Mouse (Mus musculus) Patski (cell line): ENCODE measurements at regions not wholly inside any gene's neighbourhood (a gene's known extent, or its start where the extent isn't known, plus 50 kb on each side); places are given as distances from the start of the nearest gene placed in this dataset.

Source experiments
- ATAC-seq: fragments of 100-300 bp; one replicate; pipeline ENCODE4 v1.8.0; 2021
- CTCF ChIA-PET: fragments of 350-600 bp; sonication (Branson Sonifier 250); formaldehyde crosslinking; loops from one replicate; lab custom pipeline; 2022; ENCODE audit warnings: inconsistent platforms; lab: Charles Lee
- POLR2A ChIA-PET: fragments of 350-600 bp; sonication (Branson Sonifier 250); formaldehyde crosslinking; loops from one replicate; lab custom pipeline; 2022; ENCODE audit warnings: antibody characterized with exemption, inconsistent platforms; lab: Charles Lee
- DNase-seq: peaks from one replicate; pipeline ENCODE4 v3.0.0-alpha.2; 2011; ENCODE audit warnings: low read depth, low spot score
- H3K27me3 ChIP-seq: fragments of 371-371 bp; one replicate; pipeline ENCODE4 v1.5.1; 2021
- CTCF ChIP-seq: fragments of 100-300 bp; IDR thresholded peaks from one replicate; pipeline ENCODE4 v1.5.1; 2021
- in situ Hi-C: fragments of 300-500 bp; cut with MboI; formaldehyde crosslinking; loops from 3 replicates; pipeline ENCODE4 v1.11.1; 2018; ENCODE audit warnings: low pct_unique_long_range_greater_than_20kb, mixed read lengths

DNA sequence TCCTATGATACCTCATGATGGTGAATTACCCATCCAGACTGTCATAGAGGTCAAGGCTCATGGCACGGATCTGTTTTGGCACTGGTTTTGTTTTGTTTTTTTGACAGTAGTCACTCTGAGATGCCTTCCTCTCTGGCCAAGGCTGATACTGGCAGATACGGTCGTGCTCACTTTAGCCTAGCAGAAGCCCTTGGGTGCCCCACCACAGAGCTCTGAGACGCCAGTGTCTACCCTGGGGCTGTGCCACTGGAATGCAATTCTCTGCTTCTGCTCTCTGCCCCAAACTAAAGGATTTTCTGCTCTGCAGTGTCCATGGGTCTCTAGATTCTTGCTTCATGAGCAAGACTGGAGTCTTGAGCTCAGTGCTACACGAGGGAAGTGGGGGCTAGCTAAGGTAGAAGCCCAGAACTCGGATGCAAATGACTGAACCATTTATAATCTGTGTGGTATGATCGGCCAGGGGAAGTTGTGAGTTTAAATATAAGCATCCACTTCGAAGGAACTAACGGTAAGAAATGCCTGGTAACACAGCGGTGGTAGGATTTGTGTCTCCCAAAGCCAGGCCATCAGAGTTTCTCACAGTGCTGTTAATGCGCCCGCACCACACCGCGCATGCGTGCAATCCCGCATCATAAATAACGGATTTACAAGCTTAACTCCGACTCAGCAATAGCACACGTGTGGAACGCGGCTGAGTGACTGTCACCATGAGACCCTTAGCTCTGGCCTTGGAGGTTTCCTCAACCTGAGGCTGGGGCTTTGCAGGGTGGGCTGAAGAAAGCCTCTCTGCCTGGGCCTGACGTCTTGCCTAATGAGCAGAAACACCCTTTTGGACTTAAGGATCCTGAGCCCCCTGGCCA, 177.6 kb downstream of the Bcl11a start:
- POLR2A ChIA-PET, result no interaction called here
- CTCF ChIA-PET, result no interaction called here
- H3K27me3 ChIP-seq, result no peaks in the 10 kb centered on the region
- ATAC-seq (no peak), DNase-seq (no peak)
- no peak for TF ChIP-seq CTCF
- in situ Hi-C loops, result no loop called here

DNA sequence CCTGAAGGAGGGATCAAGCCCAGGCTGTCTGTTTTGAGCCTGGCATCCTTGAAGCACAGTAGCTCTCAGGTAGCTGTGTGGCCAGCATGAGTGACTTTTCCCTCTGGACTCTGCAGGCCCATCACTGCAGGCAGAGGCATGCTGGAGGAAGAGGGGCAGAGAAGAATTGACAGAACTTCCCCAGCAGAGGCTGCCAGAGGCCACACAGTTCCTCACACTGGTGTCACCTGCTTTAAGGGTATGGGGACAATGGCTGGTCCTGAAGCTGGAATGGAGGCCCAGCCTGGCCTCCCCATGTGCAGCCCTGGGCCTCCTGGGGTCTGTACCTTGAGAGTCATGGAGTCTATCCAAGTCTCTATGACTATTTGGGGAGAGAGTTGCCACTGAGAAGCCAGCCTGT, 179.9 kb downstream of the Bcl11a start:
- no peak for DNase-seq
- ChIA-PET CTCF (no interaction called here), POLR2A (no interaction called here)
- H3K27me3 ChIP-seq, result no peaks in the 10 kb centered on the region
- in situ Hi-C loops, result no loop called here
- ATAC-seq, result no peak
- no peak for TF ChIP-seq CTCF

DNA sequence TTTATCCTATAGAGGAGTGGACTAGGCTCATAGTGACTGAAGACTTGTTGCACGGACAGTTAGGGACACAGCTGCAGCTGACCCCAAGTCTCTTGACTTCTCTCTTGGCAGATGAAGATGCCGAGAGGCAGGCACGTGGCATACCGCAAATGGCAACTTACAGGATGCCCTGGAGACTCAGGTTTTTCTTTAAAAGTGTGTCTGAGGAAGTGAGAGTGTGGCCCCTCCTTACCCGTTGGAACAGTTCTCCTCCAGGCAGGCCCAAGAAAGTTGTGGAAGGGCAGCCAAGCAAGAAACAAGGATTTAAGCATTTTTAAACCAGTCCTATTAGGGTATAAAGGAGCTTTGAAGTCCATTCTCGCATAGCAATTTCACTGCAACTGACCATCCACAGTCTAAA, 180.5 kb downstream of the Bcl11a start:
- ChIA-PET CTCF (no interaction called here), POLR2A (no interaction called here)
- in situ Hi-C loops, result no loop called here
- ATAC-seq (no peak), DNase-seq (no peak)
- H3K27me3 ChIP-seq, result no peaks in the 10 kb centered on the region
- no peak for TF ChIP-seq CTCF

GRCm38 (mm10) chr11:24259668-24260067, 181.8 kb downstream of the Bcl11a start:
- ChIA-PET CTCF (no interaction called here), POLR2A (no interaction called here)
- in situ Hi-C loops, result no loop called here
- DNase-seq (no peak), ATAC-seq (no peak)
- TF ChIP-seq CTCF, result no peak
- peaks cover 4% of the 10 kb centered on the region for H3K27me3 ChIP-seq

GRCm38 (mm10) chr11:24269046-24269445, 191.2 kb downstream of the Bcl11a start:
- ATAC-seq (no peak), DNase-seq (no peak)
- TF ChIP-seq CTCF, result no peak
- in situ Hi-C loops, result no loop called here
- CTCF ChIA-PET, result no interaction called here
- H3K27me3 ChIP-seq, result peaks cover 35% of the 10 kb centered on the region
- POLR2A ChIA-PET, result no interaction called here

GRCm38 (mm10) chr11:24281628-24282027, 203.8 kb downstream of the Bcl11a start:
- no peak for DNase-seq
- H3K27me3 ChIP-seq, result peaks cover 19% of the 10 kb centered on the region
- no peak for ATAC-seq
- in situ Hi-C loops, result no loop called here
- CTCF ChIA-PET, result no interaction called here
- TF ChIP-seq CTCF, result no peak
- POLR2A ChIA-PET, result no interaction called here

GRCm38 (mm10) chr11:24282556-24282955, 204.7 kb downstream of the Bcl11a start:
- in situ Hi-C loops, result no loop called here
- ChIA-PET CTCF (no interaction called here), POLR2A (no interaction called here)
- ATAC-seq, result no peak
- no peak for DNase-seq
- H3K27me3 ChIP-seq, result peaks cover 17% of the 10 kb centered on the region
- no peak for TF ChIP-seq CTCF

DNA sequence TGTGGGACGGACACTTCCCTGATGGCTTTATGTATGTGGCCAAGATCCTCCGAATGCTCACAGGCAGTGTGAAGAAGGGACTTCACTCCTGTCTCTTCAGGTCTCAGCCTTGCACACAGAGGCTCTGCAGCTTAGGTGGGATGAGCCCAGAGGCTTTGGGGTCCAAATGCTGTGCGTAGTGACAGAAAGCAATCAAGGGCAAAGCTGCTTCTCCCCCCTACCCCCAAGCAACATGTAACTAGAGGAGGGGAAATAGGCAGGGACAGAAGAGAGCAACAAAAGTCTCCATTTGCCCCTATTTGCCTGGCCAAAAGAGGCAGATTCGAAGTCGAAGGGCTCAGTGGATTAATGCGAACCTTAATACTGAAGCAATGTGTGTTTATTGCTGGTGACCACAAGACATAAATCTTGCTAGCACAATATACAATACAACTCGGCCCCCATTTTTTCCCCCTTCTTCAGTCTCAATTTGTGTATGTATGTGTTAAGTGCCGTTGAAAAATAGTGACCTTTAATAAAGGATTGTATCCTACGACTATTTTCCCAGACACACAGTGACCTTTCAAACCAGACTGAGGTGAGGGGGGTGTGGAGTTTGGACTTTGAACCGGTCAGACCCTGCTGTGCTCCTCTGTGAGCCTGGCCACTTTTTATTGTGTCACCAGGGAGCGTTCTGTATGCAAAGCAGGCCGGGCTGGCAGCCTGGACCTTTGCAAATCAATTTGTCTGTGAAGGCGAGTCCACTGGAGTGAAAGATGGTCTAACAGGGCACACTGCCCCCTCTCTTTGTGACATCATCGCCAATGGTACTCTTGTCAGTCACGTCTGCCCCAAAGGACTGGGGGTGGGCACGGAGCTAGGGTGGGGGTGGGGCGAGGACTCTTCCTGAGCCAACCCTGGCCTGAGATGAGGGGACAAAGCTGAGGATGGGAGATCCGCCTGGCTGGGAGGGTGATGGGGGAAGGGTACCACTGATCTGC, 208.6 kb downstream of the Bcl11a start:
- ATAC-seq, result no peak
- TF ChIP-seq CTCF, result no peak
- DNase-seq, result no peak
- POLR2A ChIA-PET, result no interaction called here
- CTCF ChIA-PET, result no interaction called here
- H3K27me3 ChIP-seq, result peaks cover 31% of the 10 kb centered on the region
- in situ Hi-C loops, result no loop called here

GRCm38 (mm10) chr11:24293209-24293608, 215.4 kb downstream of the Bcl11a start:
- H3K27me3 ChIP-seq, result peaks cover 26% of the 10 kb centered on the region
- no peak for TF ChIP-seq CTCF
- DNase-seq, result no peak
- in situ Hi-C loops, result no loop called here
- no peak for ATAC-seq
- ChIA-PET POLR2A (no interaction called here), CTCF (no interaction called here)

GRCm38 (mm10) chr11:24293860-24294531, 216.1 kb downstream of the Bcl11a start:
- no peak for TF ChIP-seq CTCF
- POLR2A ChIA-PET, result no interaction called here
- in situ Hi-C loops, result no loop called here
- ATAC-seq (no peak), DNase-seq (no peak)
- CTCF ChIA-PET, result no interaction called here
- H3K27me3 ChIP-seq, result peaks cover 27% of the 10 kb centered on the region
